Mouse (Mus musculus) left cerebral cortex, postnatal 14 days (tissue): ENCODE measurements around the gene Prlr. TPM values are rescaled to one million over a fixed set of nuclear protein-coding genes. Genes with fewer than 3 reads are reported as not detected.

Experiments
- DNase-seq, 2 experiments: peaks; one replicate each; pipeline ENCODE4 v3.0.0; 2021 to 2022; ENCODE audit warnings: low spot score in 2 of 2, mixed read lengths in 1 of 2
- intact Hi-C: fragments of 180-260 bp; cut with DNase I; formaldehyde crosslinking; loops from one replicate; pipeline ENCODE4 v1.15.1; 2025
- total RNA-seq, 2 experiments: library from RNA; stranded (reverse); gene quantifications; 2 replicates each; pipeline ENCODE4 v1.2.3; 2021

Gene Prlr
- total RNA-seq, 2 experiments from 2014 or later = 1.3 to 1.9 TPM

DNA sequence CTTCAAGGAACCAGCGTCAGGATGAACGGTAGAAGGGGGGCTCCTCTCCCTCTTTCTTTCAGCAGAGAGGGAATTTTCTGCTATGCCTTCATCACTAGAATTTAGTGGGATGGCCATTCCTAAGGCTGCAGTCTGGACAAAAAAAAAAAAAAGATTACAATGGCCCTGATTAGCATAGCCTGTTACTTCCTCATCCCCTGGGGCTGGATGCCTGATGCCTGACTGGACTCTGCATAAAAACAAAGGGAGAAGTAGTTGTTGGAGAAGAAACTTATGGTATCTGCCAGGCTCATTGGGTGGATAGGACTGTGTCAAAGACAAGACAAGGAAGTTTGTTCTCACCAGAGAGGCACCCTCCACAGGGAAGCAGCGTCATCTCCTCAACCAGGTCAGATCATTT lies 122.4 kb downstream of the Prlr start:
- DNase-seq = no peak
- intact Hi-C loops = no loop called here

GRCm38 (mm10) chr15:10306461-10306860 lies 129.4 kb downstream of the Prlr start:
- intact Hi-C loops = no loop called here
- peak in 1 of 2 experiments; percentile 16 for DNase-seq

- intact Hi-C loops = loop anchor here (5.0 kb wide), 1 partner anchor 855 kb away; no protein-coding TSS in a partner anchor
- no peak for DNase-seq
These were observed 134.8 kb downstream of the Prlr start for GRCm38 (mm10) chr15:10311826-10312225.

- intact Hi-C loops = loop anchor here (5.0 kb wide), 1 partner anchor 856 kb away; no protein-coding TSS in a partner anchor
- DNase-seq = peak; percentile 71 to 72
These were observed 136.8 kb downstream of the Prlr start for GRCm38 (mm10) chr15:10313522-10314455.

GRCm38 (mm10) chr15:10325080-10325479 lies 148.0 kb downstream of the Prlr start, which contains the start of gene Gm21973:
Gm21973 (plus strand) TSS chr15:10325380.
- DNase-seq = no peak
- intact Hi-C loops = no loop called here

DNA sequence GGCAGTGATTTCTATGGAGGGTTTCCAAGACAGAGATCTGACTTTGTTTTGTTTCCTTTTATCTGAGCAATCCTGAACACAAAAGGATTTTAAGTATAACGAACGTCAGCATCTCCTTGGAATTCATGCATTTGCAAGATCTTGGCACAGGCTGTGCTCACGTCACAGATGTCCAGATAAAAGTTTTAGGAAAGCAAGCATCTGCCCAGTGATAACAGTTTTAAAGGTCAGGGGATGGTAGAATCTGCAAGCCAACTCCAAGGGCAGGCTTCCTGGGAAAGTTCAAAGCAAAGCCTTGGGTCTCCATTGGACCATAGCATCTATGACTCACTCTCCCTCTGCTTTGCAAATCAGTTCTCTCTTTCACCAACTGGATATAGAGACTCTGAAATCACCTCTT lies 153.6 kb downstream of the Prlr start:
- intact Hi-C loops = no loop called here
- no peak for DNase-seq

DNA sequence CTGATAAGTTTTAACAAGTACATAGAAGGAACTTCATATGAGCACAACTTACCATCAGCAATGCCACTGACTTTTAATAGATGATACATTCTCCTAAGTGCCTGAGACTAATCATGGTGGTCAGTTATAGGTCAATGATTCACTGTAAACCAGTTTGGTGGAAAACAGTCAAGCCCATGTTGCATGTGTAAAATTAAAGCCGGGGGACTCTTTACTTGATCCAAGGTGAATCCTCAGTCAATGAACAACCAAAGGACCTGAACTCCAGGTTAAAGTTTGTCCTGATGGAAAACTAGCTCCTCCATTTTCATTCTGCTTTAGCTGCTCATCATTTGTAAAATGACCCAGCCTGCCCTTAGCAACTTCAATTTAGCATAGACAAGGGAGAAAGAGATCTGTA lies 155.5 kb downstream of the Prlr start:
- intact Hi-C loops = no loop called here
- DNase-seq = no peak

- intact Hi-C loops = no loop called here
- DNase-seq = no peak
These were observed 161.6 kb downstream of the Prlr start for GRCm38 (mm10) chr15:10338606-10339005.

- no peak for DNase-seq
- intact Hi-C loops = no loop called here
These were observed 170.0 kb downstream of the Prlr start for GRCm38 (mm10) chr15:10347044-10347443.

DNA sequence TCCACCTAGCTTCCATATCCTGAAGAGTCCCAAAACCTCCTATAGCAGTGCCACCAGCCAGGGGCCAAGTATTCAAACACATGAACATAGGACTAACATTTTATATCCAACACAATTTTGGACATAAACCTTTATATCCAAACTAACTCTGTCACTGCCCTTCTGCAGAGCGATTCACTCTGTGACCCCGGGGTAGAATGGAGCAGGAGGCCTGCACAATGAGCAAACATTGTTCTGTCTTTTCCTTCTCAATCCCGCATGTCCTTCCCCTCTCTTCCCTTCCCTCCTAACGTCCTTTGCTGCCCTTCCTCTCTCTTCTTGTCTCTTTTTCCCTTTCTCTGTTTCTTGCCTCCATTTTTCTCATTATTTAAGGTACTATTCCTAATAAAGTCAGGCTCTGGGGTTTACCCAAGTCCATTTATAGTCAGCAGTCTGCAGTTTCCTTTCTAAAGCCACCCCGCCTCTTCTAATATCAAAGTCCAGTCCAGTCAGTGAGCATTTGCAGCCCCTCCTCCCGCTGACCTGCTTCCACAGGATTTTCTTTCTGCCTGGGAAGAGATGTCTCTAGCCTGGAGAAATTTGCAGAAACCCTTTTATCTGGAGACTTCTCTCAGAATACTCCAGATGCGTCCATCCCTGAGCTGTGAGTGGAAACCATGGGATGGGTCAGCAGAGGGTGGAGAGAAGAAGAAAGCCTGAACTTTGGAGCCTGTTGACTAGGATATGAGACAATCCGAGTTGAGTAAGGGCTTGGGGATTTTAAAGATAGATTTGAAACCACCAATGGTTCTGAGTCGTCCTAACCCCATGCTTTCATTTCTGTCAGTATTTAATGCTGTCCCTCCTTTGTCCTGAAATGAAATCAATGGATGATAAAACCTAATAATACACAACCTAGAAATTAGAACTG lies 181.3 kb downstream of the Prlr start, which contains the start of gene Agxt2:
TSS of gene Agxt2 (plus strand) at position 494 of the 910 bp plus-strand sequence.
- intact Hi-C loops = no loop called here

GRCm38 (mm10) chr15:10366331-10366730 lies 189.3 kb downstream of the Prlr start:
- intact Hi-C loops = no loop called here
- DNase-seq = no peak

More for the DNA sequence above, 181.3 kb downstream of the Prlr start, which contains the start of gene Agxt2:
- no peak for DNase-seq

DNA sequence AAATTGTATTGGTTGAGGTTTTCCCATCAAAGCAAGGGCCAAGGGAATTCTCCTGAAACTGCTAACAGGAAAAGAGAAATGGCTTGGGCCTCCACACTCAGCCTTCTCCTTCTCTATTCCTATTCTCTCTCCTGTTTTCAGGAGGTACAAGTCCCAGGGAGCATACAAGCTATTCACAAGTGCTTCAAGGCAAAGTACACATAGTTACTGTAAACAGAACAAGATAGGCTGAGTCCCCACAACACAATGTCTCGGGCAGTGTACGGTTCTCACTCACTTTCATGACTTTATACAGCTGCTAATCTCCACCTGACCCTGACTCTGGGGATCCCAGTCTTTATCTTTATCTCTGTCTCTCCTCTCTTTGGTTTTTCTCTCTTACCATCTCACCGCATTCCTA lies 198.4 kb downstream of the Prlr start:
- intact Hi-C loops = no loop called here
- no peak for DNase-seq

DNA sequence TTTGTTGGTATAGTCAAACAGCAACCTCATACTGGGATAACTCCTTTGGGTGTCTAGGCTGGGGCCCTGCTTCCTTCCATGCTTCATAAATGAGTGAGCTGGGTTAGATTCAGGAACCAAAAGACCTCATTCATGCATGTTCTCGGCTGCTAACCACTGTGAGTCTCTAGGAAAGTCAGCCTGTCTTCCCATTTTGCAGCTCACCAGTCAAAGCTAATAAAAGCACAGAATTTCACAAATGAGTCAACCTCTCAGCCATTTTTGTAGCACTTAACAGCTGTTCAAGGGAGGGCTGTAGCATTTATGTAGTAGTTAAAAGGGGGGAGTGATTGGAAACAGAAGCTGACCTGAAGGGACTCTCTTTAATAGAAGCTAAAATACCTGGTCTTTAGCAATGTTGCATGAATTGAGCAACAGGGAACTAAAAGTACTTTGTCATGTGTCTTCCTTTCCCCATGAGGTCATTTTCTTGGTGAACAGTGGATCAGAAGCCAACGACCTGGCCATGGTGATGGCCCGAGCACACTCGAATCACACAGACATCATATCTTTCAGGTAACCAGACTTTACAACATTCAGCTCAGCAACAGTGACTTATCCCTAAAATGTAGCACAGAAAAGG lies 201.4 kb downstream of the Prlr start:
- intact Hi-C loops = no loop called here
- peak; percentile 5 to 6 for DNase-seq

- intact Hi-C loops = no loop called here
- DNase-seq = no peak
These were observed 202.9 kb downstream of the Prlr start for GRCm38 (mm10) chr15:10379757-10380458.

DNA sequence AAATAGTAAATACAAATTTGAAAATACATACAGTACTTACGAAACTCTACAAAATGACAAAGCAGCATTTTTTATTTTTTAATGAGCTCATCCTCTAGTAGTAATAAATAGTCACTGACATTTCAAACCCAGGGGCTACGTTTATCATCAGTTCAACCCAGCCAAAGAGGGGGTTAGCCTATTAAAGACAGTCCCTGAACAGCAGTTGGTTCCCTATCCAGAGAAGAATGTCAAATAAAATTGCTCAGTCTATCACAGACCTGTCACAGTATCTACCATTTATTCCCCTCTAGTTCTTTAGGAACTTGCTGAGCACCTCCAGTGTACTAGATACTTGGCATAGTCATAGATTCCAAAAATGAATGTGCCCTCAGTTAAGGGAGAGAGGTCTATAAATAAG lies 210.2 kb downstream of the Prlr start:
- DNase-seq = no peak
- intact Hi-C loops = no loop called here
